17 mouse cellular contexts compared by ENCODE assay signal in the genomic region with DNA sequence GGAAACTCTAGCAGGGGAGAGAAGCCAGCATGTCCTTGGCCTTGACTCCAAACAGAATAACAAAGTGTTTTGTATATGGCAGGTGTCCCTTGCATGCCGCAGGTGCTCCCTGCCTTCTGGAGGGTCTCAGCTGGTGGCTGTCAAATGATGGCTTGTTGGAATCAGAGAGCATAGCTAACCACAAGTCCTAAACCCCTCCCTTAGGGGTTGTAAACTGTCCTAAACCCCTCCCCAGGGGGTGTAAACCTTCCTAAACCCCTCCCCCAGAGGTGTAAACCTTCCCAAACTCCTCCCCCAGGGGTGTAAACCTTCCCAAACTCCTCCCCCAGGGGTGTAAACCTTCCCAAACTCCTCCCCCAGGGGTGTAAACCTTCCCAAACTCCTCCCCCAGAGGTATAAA. TPM values are rescaled to one million over a fixed set of nuclear protein-coding genes. Genes with fewer than 3 reads are reported as not detected.
DNase-seq lines count a peak whose midpoint lies in the region; ATAC-seq and TF ChIP-seq lines count a peak whose summit lies in the region.
"Had no signal": no experiment of that assay in that cellular context is flagged by ENCODE, and none has a peak within 500 bp of the region (broad histone marks: within the 10 kb centered on the region; RNA-seq: fewer than 3 reads in every experiment).

No protein-coding gene starts in this region.

- H3K9me3 ChIP-seq in neural tube, embryonic 15.5 days (replicated peaks) = no peaks in the 10 kb centered on the region
- H3K9me3 ChIP-seq: heart, embryonic 15.5 days; hindbrain, embryonic 12.5 days; lung, embryonic 15.5 days had no signal

- peak; percentile 61 for ATAC-seq in granulocyte monocyte progenitor cell, adult 5-6 weeks (replicated peaks; ENCODE audit: poor library complexity, severe bottlenecking)
- ATAC-seq in neural tube, embryonic 15.5 days (ENCODE audit: low FRiP score) = no peak

- no peaks in the 10 kb centered on the region for H3K36me3 ChIP-seq in neural tube, embryonic 15.5 days
- H3K36me3 ChIP-seq: G1E; heart, embryonic 15.5 days; hindbrain, embryonic 12.5 days; lung, embryonic 15.5 days had no signal

- WGBS in neural tube, embryonic 15.5 days = 74% methylated on average over 1 of the region's 1 CpGs

- peak; percentile 22 to 25 for DNase-seq in cerebellum, postnatal 14 days
- DNase-seq in cerebellum, adult 9-11 months = no peak
- DNase-seq in layer of hippocampus, postnatal 14 days (ENCODE audit: low spot score in 2 of 2) = peak; percentile 48 to 86
- DNase-seq in layer of hippocampus, adult 2 months (ENCODE audit: low spot score in 2 of 2) = no peak
- DNase-seq in ES-CJ7 (ENCODE audit: low read depth, low spot score) = peak; percentile 66
- no peak for DNase-seq in urinary bladder, postnatal 14 days (ENCODE audit: low spot score)
- DNase-seq: heart, adult 18-20 months; kidney, adult 2 months; kidney, postnatal 4 days; retina, postnatal 1 day; thymus, postnatal 25 days had no signal

- H3K9ac ChIP-seq in neural tube, embryonic 15.5 days (replicated peaks) = no peak overlapping the region
- H3K9ac ChIP-seq: heart, embryonic 15.5 days; hindbrain, embryonic 12.5 days; lung, embryonic 15.5 days had no signal

- H3K4me2 ChIP-seq in neural tube, embryonic 15.5 days = no peak overlapping the region
- H3K4me2 ChIP-seq: heart, embryonic 15.5 days; hindbrain, embryonic 12.5 days; lung, embryonic 15.5 days had no signal

- H3K27ac ChIP-seq in layer of hippocampus, adult 2 months = no peak overlapping the region
- no peak overlapping the region for H3K27ac ChIP-seq in neural tube, embryonic 15.5 days (replicated peaks)
- H3K27ac ChIP-seq: heart, embryonic 15.5 days; hindbrain, embryonic 12.5 days; lung, embryonic 15.5 days had no signal

- H3K4me1 ChIP-seq in neural tube, embryonic 15.5 days = peaks cover 8% of the 10 kb centered on the region

- no peak for TF ChIP-seq CTCF in layer of hippocampus, adult 2 months (conservative IDR thresholded peaks at IDR 0.05)

- H3K27me3 ChIP-seq in neural tube, embryonic 15.5 days (replicated peaks) = 0 out of 2 replicates have a peak, but pooled peaks cover 4% of the 10 kb centered on the region
- H3K27me3 ChIP-seq: heart, embryonic 15.5 days; hindbrain, embryonic 12.5 days; lung, embryonic 15.5 days had no signal

- no peak overlapping the region for H3K4me3 ChIP-seq in layer of hippocampus, adult 2 months
- H3K4me3 ChIP-seq in neural tube, embryonic 15.5 days (replicated peaks) = no peak overlapping the region
- H3K4me3 ChIP-seq: heart, embryonic 15.5 days; hindbrain, embryonic 12.5 days; lung, embryonic 15.5 days had no signal

RNA-seq across cellular contexts. Expression of gene Cracr2a, which starts 55.5 kb away (rescaled TPM):
- 1 to 10 TPM; 1.3 to 1.6 TPM for total RNA-seq in layer of hippocampus, postnatal 14 days (2021)
- 1 to 10 TPM; 2.3 TPM for total RNA-seq in layer of hippocampus, adult 2 months (2021)
- total RNA-seq in granulocyte monocyte progenitor cell, adult 5-6 weeks (2014; fragmentation: Nextera tagmentation) = 8.6 and 9.4 TPM in 2 replicates
- total RNA-seq in granulocyte monocyte progenitor cell, adult 5-6 weeks (2017) = 9.5 and 9.6 TPM in 2 replicates
- polyA plus RNA-seq in neural tube, embryonic 15.5 days (2015; fragmentation: Nextera tagmentation; extraction: Ambion mirVana) = 1.0 and 1.2 TPM in 2 replicates
- polyA plus RNA-seq: G1E had no signal

Comparison
In these comparisons a context has a peak if more than half of its experiments do, and no peak if none do; other contexts are left out.
1. DNase-seq: peak in cerebellum, postnatal 14 days (2 of 2), layer of hippocampus, postnatal 14 days (2 of 2) and ES-CJ7 (single experiment); none in cerebellum, adult 9-11 months (single experiment), layer of hippocampus, adult 2 months (0 of 2) and urinary bladder, postnatal 14 days (single experiment).